Mouse (Mus musculus) lung, embryonic 14.5 days (tissue): ENCODE data around the gene Itpa. TPM values are rescaled to one million over a fixed set of nuclear protein-coding genes. Genes with fewer than 3 reads are reported as not detected.
"Not testable (repeated sequence)": the region's sequence is repeated elsewhere in the genome, so short reads cannot be mapped to it uniquely, and the experiment has no call there.

ENCODE experiments used
- ATAC-seq: fragments of 200-750 bp; cut with Nextera tagmentation; 2 replicates; pipeline ENCODE4 v1.8.0; 2017; ENCODE audit warnings: mild to moderate bottlenecking, moderate TSS enrichment, moderate library complexity; ENCODE audit not compliant: insufficient read depth
- DNase-seq: peaks from one replicate; pipeline ENCODE4 v3.0.0-alpha.2; 2015
- H3K27ac ChIP-seq: fragments of 300-500 bp; sonication (generic); 2 replicates; pipeline ENCODE4 v1.5.1; 2014; ENCODE audit warnings: low read depth, mild to moderate bottlenecking, moderate library complexity
- H3K27me3 ChIP-seq: fragments of 300-500 bp; sonication (generic); 2 replicates; pipeline ENCODE4 v1.6.1; 2014; ENCODE audit warnings: low read length, control low read depth; ENCODE audit not compliant: insufficient read depth
- H3K36me3 ChIP-seq: fragments of 300-500 bp; sonication (generic); 2 replicates; pipeline ENCODE4 v1.6.1; 2014; ENCODE audit warnings: control low read depth; ENCODE audit not compliant: insufficient read depth
- H3K4me1 ChIP-seq: fragments of 300-500 bp; sonication (generic); 2 replicates; pipeline ENCODE4 v1.6.1; 2014; ENCODE audit warnings: antibody characterized with exemption, control low read depth; ENCODE audit not compliant: insufficient read depth
- H3K4me2 ChIP-seq: fragments of 300-500 bp; sonication (generic); 2 replicates; pipeline ENCODE4 v1.6.1; 2014; ENCODE audit warnings: mild to moderate bottlenecking
- H3K4me3 ChIP-seq: fragments of 300-500 bp; sonication (generic); 2 replicates; pipeline ENCODE4 v1.5.1; 2014; ENCODE audit warnings: low read depth, low read length
- H3K9ac ChIP-seq: fragments of 300-500 bp; sonication (generic); 2 replicates; pipeline ENCODE4 v1.6.1; 2014
- H3K9me3 ChIP-seq: fragments of 300-500 bp; sonication (generic); 2 replicates; pipeline ENCODE4 v1.6.1; 2016; ENCODE audit warnings: low read depth, low read length, control low read depth
- CTCF ChIP-seq: IDR thresholded peaks from 2 replicates; pipeline ENCODE4 v1.5.1; 2016; ENCODE audit warnings: antibody characterized with exemption, low read depth
- WGBS: fragments of 180-500 bp; shearing (Covaris S2); extraction: QIAGEN DNeasy Blood & Tissue Kit; methylation state at CpG from one replicate; pipeline ENCODE4 v1.1.7; 2014; 5-methylcytosine and 5-hydroxymethylcytosine counted together
- polyA plus RNA-seq: library from polyadenylated mRNA; unstranded; fragments of >200 nt; fragmentation: Nextera tagmentation; extraction: Ambion mirVana; gene quantifications from 2 replicates; pipeline ENCODE4 v1.2.1, GENCODE M21; 2014

Itpa gene
- polyA plus RNA-seq, 1 experiment from 2014 or later, result 108 TPM

GRCm38 (mm10) chr2:130641351-130642025 lies 25.9 kb upstream of the Itpa start:
- H3K4me3 ChIP-seq, result peak overlapping the region; percentile 62
- 0 out of 2 replicates have a peak, but pooled peaks cover 3% of the 10 kb centered on the region for H3K4me1 ChIP-seq
- H3K36me3 ChIP-seq, result no peaks in the 10 kb centered on the region
- WGBS, result 48% methylated on average over 6 of the region's 6 CpGs
- H3K9me3 ChIP-seq, result no peaks in the 10 kb centered on the region
- no peak for ATAC-seq
- DNase-seq, result no peak
- H3K27me3 ChIP-seq, result peaks cover 19% of the 10 kb centered on the region
- H3K9ac ChIP-seq, result peak overlapping the region; percentile 62; the same call in 1 of the 2 replicates
- no peak for TF ChIP-seq CTCF
- peak overlapping the region; percentile 98 for H3K4me2 ChIP-seq
- H3K27ac ChIP-seq, result no peak overlapping the region

- no peak overlapping the region for H3K27ac ChIP-seq
- peak; percentile 16 for DNase-seq
- WGBS, result under 1% methylated on average over 27 of the region's 27 CpGs
- H3K36me3 ChIP-seq, result no peaks in the 10 kb centered on the region
- H3K9ac ChIP-seq, result peak overlapping the region; percentile 62
- H3K9me3 ChIP-seq, result no peaks in the 10 kb centered on the region
- no peak for TF ChIP-seq CTCF
- 0 out of 2 replicates have a peak, but pooled peaks cover 3% of the 10 kb centered on the region for H3K4me1 ChIP-seq
- peak overlapping the region; percentile 98 for H3K4me2 ChIP-seq
- peak; percentile 64 for ATAC-seq
- H3K27me3 ChIP-seq, result peaks cover 12% of the 10 kb centered on the region; the same call in 1 of the 2 replicates
- H3K4me3 ChIP-seq, result peak overlapping the region; percentile 62
These were observed 25.2 kb upstream of the Itpa start for GRCm38 (mm10) chr2:130642197-130642660.

DNA sequence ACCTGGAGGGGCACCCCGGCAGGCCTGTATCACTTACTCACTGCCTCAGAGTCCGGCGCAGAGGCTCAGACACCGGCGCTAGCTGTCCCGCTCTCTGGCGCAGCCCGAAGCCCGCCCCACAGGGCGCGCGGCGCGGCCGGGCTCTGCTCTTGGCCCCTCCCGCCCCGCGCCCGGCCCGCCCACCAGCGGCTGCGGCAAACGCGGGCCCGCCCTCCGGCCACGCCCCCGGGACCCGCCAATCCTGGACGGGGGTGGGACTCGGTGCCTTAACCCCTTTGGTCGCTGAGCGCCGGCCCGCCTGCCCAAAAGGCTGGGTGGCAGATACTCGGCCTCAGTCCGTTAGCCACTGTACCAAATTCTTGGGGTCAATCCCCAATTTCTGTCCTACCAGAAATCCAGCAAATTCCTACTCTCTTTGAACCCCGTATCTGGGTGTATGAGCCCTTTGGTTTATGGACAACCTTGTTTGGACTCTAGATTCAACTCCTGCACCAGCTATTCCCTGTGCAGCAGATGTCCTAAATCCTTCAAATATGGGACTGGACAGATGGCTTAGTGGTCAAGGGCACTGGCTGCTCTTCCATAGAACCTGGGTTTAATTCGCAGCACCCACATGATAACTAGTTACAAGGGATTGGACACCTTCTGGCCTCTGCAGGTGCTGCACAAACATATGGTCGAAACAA lies 24.6 kb upstream of the Itpa start, which contains the start of gene Lzts3:
Lzts3 (minus strand) TSS at position 120 of the 686 bp plus-strand sequence.
- H3K4me1 ChIP-seq, result 0 out of 2 replicates have a peak, but pooled peaks cover 3% of the 10 kb centered on the region
- H3K9me3 ChIP-seq, result no peaks in the 10 kb centered on the region
- ATAC-seq (peak; percentile 97), DNase-seq (peak; percentile 96)
- WGBS, result 3% methylated on average over 39 of the region's 40 CpGs
- no peak within 1 kb of the TSS for H3K27ac ChIP-seq
- no peaks in the 10 kb centered on the region for H3K36me3 ChIP-seq
- peak within 1 kb of the TSS; percentile 62 for H3K9ac ChIP-seq
- H3K27me3 ChIP-seq, result peaks cover 6% of the 10 kb centered on the region; the same call in 1 of the 2 replicates
- H3K4me3 ChIP-seq, result peak within 1 kb of the TSS; percentile 62
- TF ChIP-seq CTCF, result no peak
- H3K4me2 ChIP-seq, result peak within 1 kb of the TSS; percentile 98

GRCm38 (mm10) chr2:130645198-130645597 lies 22.2 kb upstream of the Itpa start:
- TF ChIP-seq CTCF, result no peak
- Histone ChIP-seq H3K4me1 (0 out of 2 replicates have a peak, but pooled peaks cover 3% of the 10 kb centered on the region), H3K27me3 (no peaks in the 10 kb centered on the region), H3K36me3 (0 out of 2 replicates have a peak, but pooled peaks cover 2% of the 10 kb centered on the region), H3K27ac (no peak overlapping the region), H3K4me3 (no peak overlapping the region), H3K9ac (no peak overlapping the region), H3K9me3 (no peaks in the 10 kb centered on the region), H3K4me2 (no peak overlapping the region)
- DNase-seq (no peak), ATAC-seq (no peak)
- WGBS, result 73% methylated on average over 4 of the region's 4 CpGs

DNA sequence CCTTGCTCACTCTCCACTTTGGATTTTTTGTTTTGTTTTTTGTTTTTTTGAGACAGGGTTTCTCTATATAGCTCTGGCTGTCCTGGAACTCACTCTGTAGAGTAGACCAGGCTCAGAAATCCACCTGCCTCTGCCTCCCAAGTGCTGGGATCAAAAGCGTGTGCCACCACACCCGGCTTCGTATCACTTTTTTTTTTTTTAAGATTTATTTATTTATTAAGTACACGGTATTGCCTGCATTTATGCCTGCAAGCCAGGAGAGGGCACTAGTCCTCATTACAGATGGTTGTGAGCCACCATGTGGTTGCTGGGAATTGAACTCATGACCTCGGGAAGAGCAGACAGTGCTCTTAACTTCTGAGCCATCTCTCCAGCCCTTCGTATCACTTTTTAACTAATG lies 18.4 kb upstream of the Itpa start:
- not testable (repeated sequence) for DNase-seq, H3K27me3 ChIP-seq, H3K4me3 ChIP-seq, H3K4me1 ChIP-seq, H3K27ac ChIP-seq, ATAC-seq, H3K4me2 ChIP-seq, H3K9ac ChIP-seq, H3K9me3 ChIP-seq
- H3K36me3 ChIP-seq, result peaks cover 23% of the 10 kb centered on the region
- 77% methylated on average over 6 of the region's 6 CpGs for WGBS

DNA sequence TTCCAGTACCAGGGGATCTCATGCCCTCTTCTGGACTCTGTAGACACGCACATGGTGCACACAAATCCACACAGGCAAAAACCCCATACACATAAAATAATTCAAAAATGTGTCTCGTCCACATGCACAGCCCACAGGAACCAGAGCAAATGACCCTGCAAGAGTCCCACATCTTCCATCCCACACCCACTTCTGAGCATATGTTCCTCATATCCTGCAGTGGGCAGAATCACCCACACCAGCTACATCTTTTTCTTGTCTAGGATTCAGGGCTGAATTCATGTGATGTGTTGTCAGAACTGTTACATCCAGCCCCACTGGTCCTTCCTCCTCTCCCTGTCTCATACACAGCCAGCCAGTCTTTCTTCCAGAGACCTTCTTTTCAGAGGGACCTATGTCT lies 14.1 kb upstream of the Itpa start:
- Histone ChIP-seq H3K36me3 (peaks cover 64% of the 10 kb centered on the region), H3K4me3 (no peak overlapping the region), H3K4me2 (no peak overlapping the region), H3K4me1 (no peaks in the 10 kb centered on the region), H3K27me3 (no peaks in the 10 kb centered on the region), H3K9me3 (no peaks in the 10 kb centered on the region), H3K27ac (no peak overlapping the region), H3K9ac (no peak overlapping the region)
- ATAC-seq, result no peak
- no peak for DNase-seq
- TF ChIP-seq CTCF, result no peak
- WGBS, result 94% methylated on average over 2 of the region's 2 CpGs

DNA sequence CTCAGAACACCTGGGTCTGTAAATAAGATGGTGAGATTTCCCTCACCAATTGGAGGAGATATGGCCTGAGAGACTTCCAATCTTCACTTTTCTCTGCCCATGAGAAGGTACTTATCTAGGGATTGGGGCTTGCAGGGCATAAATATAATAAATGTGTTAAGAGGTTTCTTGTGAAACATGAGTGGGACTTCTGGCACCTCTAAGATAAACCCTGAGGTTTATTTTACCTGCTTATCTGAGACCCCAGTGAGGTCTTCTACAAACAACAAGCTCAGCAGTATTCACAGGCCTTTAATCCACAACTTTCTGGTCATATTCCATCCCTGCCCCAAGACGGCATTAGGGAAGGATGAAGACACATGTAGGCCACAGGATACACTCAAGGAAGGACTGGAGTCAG lies 13.7 kb upstream of the Itpa start:
- Histone ChIP-seq H3K36me3 (peaks cover 68% of the 10 kb centered on the region), H3K9ac (no peak overlapping the region)

More for the DNA sequence above, 13.7 kb upstream of the Itpa start:
- 57% methylated on average over 1 of the region's 1 CpGs for WGBS
- no peak overlapping the region for H3K27ac ChIP-seq
- no peak overlapping the region for H3K4me3 ChIP-seq
- ATAC-seq (no peak), DNase-seq (no peak)
- no peak overlapping the region for H3K4me2 ChIP-seq
- no peaks in the 10 kb centered on the region for H3K9me3 ChIP-seq
- H3K4me1 ChIP-seq, result no peaks in the 10 kb centered on the region
- H3K27me3 ChIP-seq, result no peaks in the 10 kb centered on the region
- TF ChIP-seq CTCF, result no peak
